Mouse (Mus musculus) kidney, adult 2 months (tissue): ENCODE measurements around the gene F2rl2.

Experiments used
- CTCF ChIP-seq: fragments of 200-500 bp; conservative IDR thresholded peaks from 2 replicates; pipeline ENCODE4 v1.5.1; 2011; ENCODE audit warnings: low read depth, mild to moderate bottlenecking, control low read depth, low read length, moderate library complexity, mixed read lengths; ENCODE audit not compliant: insufficient read depth, insufficient read length
- POLR2A ChIP-seq: fragments of 200-500 bp; IDR thresholded peaks from one replicate; pipeline ENCODE4 v1.6.1; 2011; ENCODE audit warnings: low read depth, low read length, control low read depth

GRCm38 (mm10) chr13:95671108-95671897 is 25.4 kb upstream of the F2rl2 start:
- TF ChIP-seq POLR2A (no peak), CTCF (no peak)
